Mouse (Mus musculus): ENCODE results near the gene Cntfr. TPM values are rescaled to one million over a fixed set of nuclear protein-coding genes. Genes with fewer than 3 reads are reported as not detected.
A peak's percentile ranks its signal among the peaks of the same experiment; 100 is the strongest.
"Not testable (repeated sequence)": the region's sequence is repeated elsewhere in the genome, so short reads cannot be mapped to it uniquely, and the experiment has no call there.

Cntfr gene
- 10.1 and 10.5 TPM in 2 replicates for polyA plus RNA-seq (2015; fragmentation: Nextera tagmentation; extraction: Ambion mirVana)

GRCm38 (mm10) chr4:41696930-41697841 lies at the start of gene Cntfr:
Cntfr (minus strand) TSS chr4:41697089.
- H3K4me3 ChIP-seq (replicated peaks; ENCODE audit: low read length); H3K36me3 ChIP-seq (ENCODE audit: control insufficient read depth, insufficient read depth, low read length); H3K27ac ChIP-seq (ENCODE audit: low read length); ATAC-seq (ENCODE audit: insufficient read depth, low FRiP score); H3K4me1 ChIP-seq (ENCODE audit: control insufficient read depth, insufficient read depth, low read length); H3K9me3 ChIP-seq (replicated peaks; ENCODE audit: control insufficient read depth, low read length); H3K27me3 ChIP-seq (ENCODE audit: control insufficient read depth, insufficient read depth, low read length); H3K4me2 ChIP-seq (ENCODE audit: low read depth, low read length); H3K9ac ChIP-seq (ENCODE audit: low read length): not testable (repeated sequence)
- WGBS: 28% methylated on average over 29 of the region's 40 CpGs

GRCm38 (mm10) chr4:41745021-41745420 lies 48.1 kb upstream of the Cntfr start:
- Histone ChIP-seq H3K9me3 (replicated peaks; ENCODE audit: control insufficient read depth, low read length) (peaks cover 5% of the 10 kb centered on the region), H3K36me3 (ENCODE audit: control insufficient read depth, insufficient read depth, low read length) (no peaks in the 10 kb centered on the region), H3K27me3 (ENCODE audit: control insufficient read depth, insufficient read depth, low read length) (no peaks in the 10 kb centered on the region), H3K27ac (ENCODE audit: low read length) (no peak overlapping the region), H3K4me3 (replicated peaks; ENCODE audit: low read length) (no peak overlapping the region), H3K9ac (ENCODE audit: low read length) (no peak overlapping the region), H3K4me2 (ENCODE audit: low read depth, low read length) (no peak overlapping the region), H3K4me1 (ENCODE audit: control insufficient read depth, insufficient read depth, low read length) (peaks cover 5% of the 10 kb centered on the region; the same call in 1 of the 2 replicates)
- no peak for ATAC-seq (ENCODE audit: insufficient read depth, low FRiP score)
- 67% methylated on average over 1 of the region's 1 CpGs for WGBS

- Histone ChIP-seq H3K27me3 (ENCODE audit: control insufficient read depth, insufficient read depth, low read length) (no peaks in the 10 kb centered on the region), H3K4me2 (ENCODE audit: low read depth, low read length) (no peak overlapping the region), H3K4me1 (ENCODE audit: control insufficient read depth, insufficient read depth, low read length) (peaks cover 10% of the 10 kb centered on the region), H3K36me3 (ENCODE audit: control insufficient read depth, insufficient read depth, low read length) (no peaks in the 10 kb centered on the region; the same call in 1 of the 2 replicates), H3K4me3 (replicated peaks; ENCODE audit: low read length) (no peak overlapping the region), H3K9ac (ENCODE audit: low read length) (no peak overlapping the region), H3K27ac (ENCODE audit: low read length) (no peak overlapping the region), H3K9me3 (replicated peaks; ENCODE audit: control insufficient read depth, low read length) (peaks cover 5% of the 10 kb centered on the region)
- no peak for ATAC-seq (ENCODE audit: insufficient read depth, low FRiP score)
- WGBS: 64% methylated on average over 2 of the region's 2 CpGs
Measured at GRCm38 (mm10) chr4:41744131-41744530, 47.2 kb upstream of the Cntfr start.

GRCm38 (mm10) chr4:41741158-41741560 lies 44.3 kb upstream of the Cntfr start:
- 1% methylated on average over 27 of the region's 27 CpGs for WGBS
- H3K9ac ChIP-seq (ENCODE audit: low read length): peak overlapping the region; percentile 81
- peak overlapping the region; percentile 69 for H3K4me3 ChIP-seq (replicated peaks; ENCODE audit: low read length)
- no peaks in the 10 kb centered on the region for H3K27me3 ChIP-seq (ENCODE audit: control insufficient read depth, insufficient read depth, low read length)
- peaks cover 15% of the 10 kb centered on the region for H3K4me1 ChIP-seq (ENCODE audit: control insufficient read depth, insufficient read depth, low read length)
- ATAC-seq (ENCODE audit: insufficient read depth, low FRiP score): peak; percentile 96
- H3K4me2 ChIP-seq (ENCODE audit: low read depth, low read length): peak overlapping the region; percentile 64
- no peaks in the 10 kb centered on the region for H3K9me3 ChIP-seq (replicated peaks; ENCODE audit: control insufficient read depth, low read length)
- H3K27ac ChIP-seq (ENCODE audit: low read length): peak overlapping the region; percentile 85
- no peaks in the 10 kb centered on the region; the same call in 1 of the 2 replicates for H3K36me3 ChIP-seq (ENCODE audit: control insufficient read depth, insufficient read depth, low read length)

GRCm38 (mm10) chr4:41740380-41741157 lies 43.7 kb upstream of the Cntfr start:
- Histone ChIP-seq H3K4me2 (ENCODE audit: low read depth, low read length) (peak overlapping the region; percentile 64), H3K9me3 (replicated peaks; ENCODE audit: control insufficient read depth, low read length) (no peaks in the 10 kb centered on the region), H3K27ac (ENCODE audit: low read length) (peak overlapping the region; percentile 85), H3K4me3 (replicated peaks; ENCODE audit: low read length) (peak overlapping the region; percentile 69), H3K4me1 (ENCODE audit: control insufficient read depth, insufficient read depth, low read length) (peaks cover 15% of the 10 kb centered on the region), H3K27me3 (ENCODE audit: control insufficient read depth, insufficient read depth, low read length) (no peaks in the 10 kb centered on the region), H3K9ac (ENCODE audit: low read length) (peak overlapping the region; percentile 81), H3K36me3 (ENCODE audit: control insufficient read depth, insufficient read depth, low read length) (no peaks in the 10 kb centered on the region; the same call in 1 of the 2 replicates)
- peak; percentile 83 for ATAC-seq (ENCODE audit: insufficient read depth, low FRiP score)
- under 1% methylated on average over 48 of the region's 48 CpGs for WGBS

- no peak overlapping the region for H3K4me2 ChIP-seq (ENCODE audit: low read depth, low read length)
- H3K27me3 ChIP-seq (ENCODE audit: control insufficient read depth, insufficient read depth, low read length): no peaks in the 10 kb centered on the region
- H3K27ac ChIP-seq (ENCODE audit: low read length): no peak overlapping the region
- 91% methylated on average over 13 of the region's 13 CpGs for WGBS
- H3K36me3 ChIP-seq (ENCODE audit: control insufficient read depth, insufficient read depth, low read length): no peaks in the 10 kb centered on the region; the same call in 1 of the 2 replicates
- ATAC-seq (ENCODE audit: insufficient read depth, low FRiP score): no peak
- no peak overlapping the region for H3K4me3 ChIP-seq (replicated peaks; ENCODE audit: low read length)
- H3K4me1 ChIP-seq (ENCODE audit: control insufficient read depth, insufficient read depth, low read length): peaks cover 15% of the 10 kb centered on the region
- H3K9ac ChIP-seq (ENCODE audit: low read length): no peak overlapping the region
- no peaks in the 10 kb centered on the region for H3K9me3 ChIP-seq (replicated peaks; ENCODE audit: control insufficient read depth, low read length)
Measured at GRCm38 (mm10) chr4:41739260-41739659, 42.4 kb upstream of the Cntfr start.

GRCm38 (mm10) chr4:41738256-41738603 lies 41.3 kb upstream of the Cntfr start:
- Histone ChIP-seq H3K4me1 (ENCODE audit: control insufficient read depth, insufficient read depth, low read length) (peaks cover 15% of the 10 kb centered on the region), H3K9ac (ENCODE audit: low read length) (no peak overlapping the region), H3K27me3 (ENCODE audit: control insufficient read depth, insufficient read depth, low read length) (no peaks in the 10 kb centered on the region), H3K4me3 (replicated peaks; ENCODE audit: low read length) (no peak overlapping the region), H3K4me2 (ENCODE audit: low read depth, low read length) (no peak overlapping the region), H3K36me3 (ENCODE audit: control insufficient read depth, insufficient read depth, low read length) (no peaks in the 10 kb centered on the region; the same call in 1 of the 2 replicates), H3K9me3 (replicated peaks; ENCODE audit: control insufficient read depth, low read length) (no peaks in the 10 kb centered on the region), H3K27ac (ENCODE audit: low read length) (peak overlapping the region; percentile 15; the same call in 1 of the 2 replicates)
- WGBS: 60% methylated on average over 1 of the region's 1 CpGs
- ATAC-seq (ENCODE audit: insufficient read depth, low FRiP score): no peak

- Histone ChIP-seq H3K27ac (ENCODE audit: low read length) (peak overlapping the region; percentile 15; the same call in 1 of the 2 replicates), H3K9me3 (replicated peaks; ENCODE audit: control insufficient read depth, low read length) (no peaks in the 10 kb centered on the region), H3K9ac (ENCODE audit: low read length) (no peak overlapping the region), H3K4me2 (ENCODE audit: low read depth, low read length) (no peak overlapping the region), H3K4me3 (replicated peaks; ENCODE audit: low read length) (no peak overlapping the region), H3K36me3 (ENCODE audit: control insufficient read depth, insufficient read depth, low read length) (no peaks in the 10 kb centered on the region; the same call in 1 of the 2 replicates), H3K27me3 (ENCODE audit: control insufficient read depth, insufficient read depth, low read length) (peaks cover 4% of the 10 kb centered on the region; the same call in 1 of the 2 replicates), H3K4me1 (ENCODE audit: control insufficient read depth, insufficient read depth, low read length) (peaks cover 15% of the 10 kb centered on the region)
- ATAC-seq (ENCODE audit: insufficient read depth, low FRiP score): peak; percentile 54; the same call in 1 of the 2 replicates
- WGBS: 32% methylated on average over 8 of the region's 8 CpGs
Measured at GRCm38 (mm10) chr4:41737602-41738255, 40.8 kb upstream of the Cntfr start.
